Mouse (Mus musculus) testis, adult 2 months (tissue): ENCODE data around the gene Robo3.

Experiments
- CTCF ChIP-seq: fragments of 200-500 bp; IDR thresholded peaks from 2 replicates; pipeline ENCODE4 v1.5.1; 2012; ENCODE audit warnings: low read depth, mild to moderate bottlenecking, inconsistent platforms, low read length, moderate library complexity; ENCODE audit not compliant: control insufficient read depth, insufficient read depth, insufficient replicate concordance
- POLR2A ChIP-seq: fragments of 200-500 bp; IDR thresholded peaks from 2 replicates; pipeline ENCODE4 v1.6.1; 2012; ENCODE audit warnings: low read depth, mild to moderate bottlenecking, inconsistent platforms, low read length, moderate library complexity; ENCODE audit not compliant: control insufficient read depth

GRCm38 (mm10) chr9:37459665-37460042, 26.6 kb upstream of the Robo3 start:
- TF ChIP-seq CTCF (no peak), POLR2A (no peak)
